Mouse (Mus musculus): Measurements from ENCODE around the gene Ccdc15. TPM values are rescaled to one million over a fixed set of nuclear protein-coding genes. Genes with fewer than 3 reads are reported as not detected.

The Ccdc15 gene
- 1.6 and 1.8 TPM in 2 replicates for polyA plus RNA-seq (2012; rRNA removed)

DNA sequence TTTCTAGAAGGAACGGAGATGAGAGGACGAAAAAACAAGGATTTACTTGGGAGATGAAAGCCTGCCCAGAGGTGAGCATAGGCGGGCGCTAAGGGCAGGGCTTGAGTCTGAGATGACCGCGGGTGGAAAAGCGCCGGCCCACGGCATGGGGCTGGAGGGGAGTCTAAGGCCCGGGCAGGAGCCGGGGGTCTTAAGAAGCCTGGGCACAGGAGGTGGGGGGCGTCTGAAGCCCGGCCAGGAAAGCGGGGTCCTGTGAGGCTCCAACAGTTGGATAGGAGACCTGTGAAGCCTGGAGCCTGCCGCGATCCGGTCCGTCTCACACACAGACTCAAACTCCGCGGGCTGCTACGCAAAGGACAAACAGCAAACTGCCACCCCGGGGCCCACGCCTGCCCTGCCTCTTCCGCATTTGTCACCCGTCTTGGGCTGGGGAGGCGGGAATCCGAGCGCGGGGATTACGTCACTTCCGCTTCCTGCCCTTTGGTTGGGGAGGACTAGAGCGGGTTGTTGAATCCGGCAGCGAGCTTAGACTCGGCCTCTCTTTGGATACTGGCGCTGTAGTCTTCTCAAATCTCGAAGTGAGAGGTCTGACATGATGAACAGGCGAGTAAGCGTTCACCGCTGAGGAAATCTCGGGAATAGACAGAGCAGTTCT, at the start of gene Ccdc15:
TSS of gene Ccdc15 (minus strand) at position 445 of the 655 bp plus-strand sequence.

DNA sequence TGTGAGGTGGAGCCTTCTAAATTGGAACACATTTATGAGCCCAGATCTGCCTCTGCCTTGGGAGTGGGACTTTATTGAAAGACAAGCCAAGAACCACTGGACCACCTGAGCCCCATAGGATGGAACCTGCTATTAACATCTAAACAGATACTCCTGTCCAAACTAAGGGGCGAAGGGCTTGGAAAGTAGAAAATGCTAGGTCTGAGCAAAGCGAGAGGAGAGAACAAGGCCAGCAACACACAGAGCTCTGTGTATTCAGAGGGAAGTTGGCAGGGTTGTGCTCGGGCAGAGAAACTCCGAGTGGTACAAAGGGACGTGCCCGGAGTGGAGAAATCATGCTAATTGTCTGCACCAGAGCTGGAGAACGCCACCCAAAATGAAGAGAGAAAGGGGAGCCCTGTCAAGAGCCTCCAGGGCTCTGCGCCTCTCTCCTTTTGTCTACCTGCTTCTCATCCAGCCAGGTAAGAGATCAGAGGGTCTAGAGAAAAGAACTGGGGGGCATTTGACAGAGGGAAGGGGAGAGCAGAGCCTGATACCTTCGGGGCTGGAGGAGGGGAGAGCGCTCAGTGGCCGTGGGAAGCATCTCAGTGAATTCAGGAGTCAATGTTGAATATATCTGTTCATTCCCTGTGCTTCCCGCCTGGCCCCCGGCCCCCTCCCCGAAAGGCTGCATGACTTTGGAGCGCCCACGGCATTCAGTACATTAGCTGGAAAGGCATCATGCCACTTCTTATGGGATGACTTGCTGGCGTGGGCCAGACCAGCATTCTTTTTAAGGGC, 19.3 kb upstream of the Ccdc15 start, which contains the start of gene Hepacam:
TSS of gene Hepacam (plus strand) at position 51 of the 780 bp plus-strand sequence.

DNA sequence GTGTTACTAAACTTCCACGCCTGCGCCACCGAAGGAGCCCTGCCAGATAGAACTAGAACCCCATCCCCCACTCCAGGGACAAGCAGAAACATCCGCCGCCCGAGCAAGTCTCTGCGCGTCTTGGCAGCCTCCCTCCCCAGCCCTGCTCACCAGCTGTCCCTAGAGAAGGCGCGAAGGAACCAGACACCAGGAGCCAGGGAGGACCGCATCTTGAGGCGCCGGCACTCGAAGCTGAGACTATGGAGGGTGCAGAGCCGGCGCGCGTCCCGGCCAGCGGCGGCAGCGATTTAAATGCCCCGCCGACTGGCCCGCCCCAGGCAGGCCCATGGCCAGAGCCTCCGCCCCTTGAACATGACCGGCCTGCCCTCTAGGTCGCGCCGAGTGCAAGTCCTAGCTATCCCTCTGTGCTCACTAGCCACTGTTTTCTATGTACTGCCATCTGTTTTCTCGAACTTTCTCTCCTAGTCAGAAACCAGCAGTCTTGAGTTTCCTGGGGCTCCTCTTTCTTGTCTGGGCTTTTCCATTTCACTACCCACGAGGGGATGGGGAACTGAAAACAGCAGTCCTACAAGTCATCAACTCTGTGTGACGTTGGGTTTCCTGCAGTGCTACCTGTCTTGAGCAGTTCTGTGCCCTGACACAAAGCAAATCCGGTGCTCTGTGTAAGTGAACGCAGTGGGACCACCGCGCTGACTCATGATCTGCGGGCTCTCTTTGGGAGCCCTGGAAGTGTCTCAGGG, 92.9 kb downstream of the Ccdc15 start, which contains the start of gene Slc37a2:
TSS of gene Slc37a2 (minus strand) at position 590 of the 740 bp plus-strand sequence.

Other genes with a start within 250 kb of the Ccdc15 start
- gene Pknox2, start 201.0 kb downstream of the Ccdc15 start, polyA plus RNA-seq (2012; rRNA removed): 0.16 and 0.31 TPM in 2 replicates
- 1.6 TPM in 2 replicates for gene Tmem218, start 140.2 kb downstream of the Ccdc15 start, polyA plus RNA-seq (2012; rRNA removed)
- 0.67 and 1.0 TPM in 2 replicates for gene Slc37a2, start 92.7 kb downstream of the Ccdc15 start, polyA plus RNA-seq (2012; rRNA removed)
- not detected in 2 replicates for gene Hepacam, start 18.9 kb upstream of the Ccdc15 start, polyA plus RNA-seq (2012; rRNA removed)
- 1.1 and 1.3 TPM in 2 replicates for gene Robo4, start 53.5 kb upstream of the Ccdc15 start, polyA plus RNA-seq (2012; rRNA removed)
- gene Robo3, start 84.8 kb upstream of the Ccdc15 start, polyA plus RNA-seq (2012; rRNA removed): 0.33 and 0.34 TPM in 2 replicates
- 9.4 and 9.6 TPM in 2 replicates for gene Msantd2, start 140.9 kb upstream of the Ccdc15 start, polyA plus RNA-seq (2012; rRNA removed)
- gene Esam, start 179.6 kb upstream of the Ccdc15 start, polyA plus RNA-seq (2012; rRNA removed): 6.6 and 7.5 TPM in 2 replicates
- 0.52 and 0.84 TPM in 2 replicates for gene Vsig2, start 190.8 kb upstream of the Ccdc15 start, polyA plus RNA-seq (2012; rRNA removed)
- 6.7 and 8.0 TPM in 2 replicates for gene Nrgn, start 204.5 kb upstream of the Ccdc15 start, polyA plus RNA-seq (2012; rRNA removed)
- gene Siae, start 207.3 kb upstream of the Ccdc15 start, polyA plus RNA-seq (2012; rRNA removed): 2.5 and 2.6 TPM in 2 replicates